Mouse (Mus musculus) midbrain, embryonic 11.5 days (tissue): Measurements from ENCODE around the gene Enpp7. TPM values are rescaled to one million over a fixed set of nuclear protein-coding genes. Genes with fewer than 3 reads are reported as not detected.

Source experiments
- ATAC-seq: fragments of 200-750 bp; cut with Nextera tagmentation; 2 replicates; pipeline ENCODE4 v1.8.0; 2017; ENCODE audit warnings: moderate TSS enrichment, moderate library complexity; ENCODE audit not compliant: low FRiP score
- DNase-seq: peaks from one replicate; pipeline ENCODE4 v3.0.0; 2015; ENCODE audit warnings: low spot score; ENCODE audit errors: missing footprints
- H3K27ac ChIP-seq: fragments of 300-500 bp; sonication (generic); 2 replicates; pipeline ENCODE4 v1.5.1; 2014; ENCODE audit warnings: low read depth, low read length
- H3K27me3 ChIP-seq: fragments of 300-500 bp; sonication (generic); 2 replicates; pipeline ENCODE4 v1.6.1; 2014; ENCODE audit warnings: mild to moderate bottlenecking, low read length, moderate library complexity, mixed read lengths; ENCODE audit not compliant: control insufficient read depth, insufficient read depth
- H3K36me3 ChIP-seq: fragments of 300-500 bp; sonication (generic); 2 replicates; pipeline ENCODE4 v1.6.1; 2014; ENCODE audit warnings: mild to moderate bottlenecking, low read length, moderate library complexity, mixed read lengths; ENCODE audit not compliant: control insufficient read depth, insufficient read depth
- H3K4me1 ChIP-seq: fragments of 300-500 bp; sonication (generic); 2 replicates; pipeline ENCODE4 v1.6.1; 2014; ENCODE audit warnings: low read length; ENCODE audit not compliant: control insufficient read depth, insufficient read depth
- H3K4me2 ChIP-seq: fragments of 300-500 bp; sonication (generic); 2 replicates; pipeline ENCODE4 v1.6.1; 2014; ENCODE audit warnings: mild to moderate bottlenecking, moderate library complexity
- H3K4me3 ChIP-seq: fragments of 300-500 bp; sonication (generic); 2 replicates; pipeline ENCODE4 v1.5.1; 2014; ENCODE audit warnings: low read depth, low read length
- H3K9ac ChIP-seq: fragments of 300-500 bp; sonication (generic); 2 replicates; pipeline ENCODE4 v1.6.1; 2014; ENCODE audit warnings: low read length
- H3K9me3 ChIP-seq: fragments of 300-500 bp; sonication (generic); 2 replicates; pipeline ENCODE4 v1.6.1; 2016; ENCODE audit warnings: low read length; ENCODE audit not compliant: control insufficient read depth
- WGBS: fragments of 180-500 bp; shearing (Covaris S2); extraction: QIAGEN DNeasy Blood & Tissue Kit; methylation state at CpG from one replicate; pipeline ENCODE4 v1.1.7; 2014; 5-methylcytosine and 5-hydroxymethylcytosine counted together
- polyA plus RNA-seq: library from polyadenylated mRNA; unstranded; fragments of >200 nt; fragmentation: Nextera tagmentation; extraction: Ambion mirVana; gene quantifications from 2 replicates; pipeline ENCODE4 v1.2.1, GENCODE M21; 2014

The Enpp7 gene
- not detected in 2 replicates for polyA plus RNA-seq

DNA sequence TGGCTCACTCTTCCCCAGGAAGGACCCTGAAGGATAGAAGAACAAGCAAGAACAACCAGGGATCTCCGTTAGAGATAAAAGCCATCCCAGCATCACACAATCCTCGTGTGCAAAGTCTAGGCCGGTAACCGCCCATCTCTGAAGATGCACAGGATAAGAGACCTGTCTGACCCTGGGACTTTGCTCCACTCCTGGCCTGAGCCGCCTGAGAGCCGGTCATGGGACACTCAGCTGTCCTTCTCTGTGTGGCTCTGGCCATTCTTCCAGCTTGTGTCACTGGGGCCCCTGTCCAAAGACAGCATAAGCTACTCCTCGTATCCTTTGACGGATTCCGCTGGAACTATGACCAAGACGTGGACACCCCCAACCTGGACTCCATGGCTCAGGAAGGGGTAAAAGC is at the start of gene Enpp7:
Gene Enpp7, plus strand, starts transcription at position 190 of the 400 bp plus-strand sequence.
- DNase-seq, result no peak
- WGBS, result 88% methylated on average over 10 of the region's 10 CpGs
- Histone ChIP-seq H3K4me2 (no peak within 1 kb of the TSS), H3K9me3 (no peaks in the 10 kb centered on the region), H3K4me1 (peaks cover 2% of the 10 kb centered on the region; the same call in 1 of the 2 replicates), H3K4me3 (no peak within 1 kb of the TSS), H3K36me3 (no peaks in the 10 kb centered on the region), H3K27ac (no peak within 1 kb of the TSS), H3K27me3 (no peaks in the 10 kb centered on the region), H3K9ac (no peak within 1 kb of the TSS)
- ATAC-seq, result no peak

- WGBS, result 89% methylated on average over 4 of the region's 4 CpGs
- H3K9ac ChIP-seq, result no peak overlapping the region
Observed at GRCm38 (mm10) chr11:118939731-118940130, 48.3 kb upstream of the Enpp7 start.

GRCm38 (mm10) chr11:118940539-118940938 is 47.4 kb upstream of the Enpp7 start:
- H3K4me3 ChIP-seq, result no peak overlapping the region
- no peaks in the 10 kb centered on the region for H3K9me3 ChIP-seq
- no peaks in the 10 kb centered on the region for H3K36me3 ChIP-seq
- no peak overlapping the region for H3K4me2 ChIP-seq
- 69% methylated on average over 11 of the region's 11 CpGs for WGBS
- no peaks in the 10 kb centered on the region for H3K27me3 ChIP-seq
- no peak overlapping the region for H3K27ac ChIP-seq
- ATAC-seq (no peak), DNase-seq (no peak)
- H3K9ac ChIP-seq, result no peak overlapping the region
- 0 out of 2 replicates have a peak, but pooled peaks cover 6% of the 10 kb centered on the region for H3K4me1 ChIP-seq

More at GRCm38 (mm10) chr11:118939731-118940130, 48.3 kb upstream of the Enpp7 start:
- Histone ChIP-seq H3K9me3 (no peaks in the 10 kb centered on the region), H3K27ac (no peak overlapping the region), H3K36me3 (no peaks in the 10 kb centered on the region), H3K4me3 (no peak overlapping the region), H3K27me3 (no peaks in the 10 kb centered on the region), H3K4me1 (0 out of 2 replicates have a peak, but pooled peaks cover 6% of the 10 kb centered on the region), H3K4me2 (no peak overlapping the region)
- ATAC-seq (no peak), DNase-seq (no peak)

GRCm38 (mm10) chr11:118941268-118941667 is 46.7 kb upstream of the Enpp7 start:
- no peaks in the 10 kb centered on the region for H3K36me3 ChIP-seq
- H3K4me1 ChIP-seq, result 0 out of 2 replicates have a peak, but pooled peaks cover 6% of the 10 kb centered on the region
- no peak overlapping the region for H3K4me2 ChIP-seq
- WGBS, result 41% methylated on average over 5 of the region's 5 CpGs
- no peak overlapping the region for H3K27ac ChIP-seq
- H3K4me3 ChIP-seq, result no peak overlapping the region
- no peaks in the 10 kb centered on the region for H3K9me3 ChIP-seq
- no peak overlapping the region for H3K9ac ChIP-seq
- DNase-seq, result no peak
- no peak for ATAC-seq
- H3K27me3 ChIP-seq, result no peaks in the 10 kb centered on the region

GRCm38 (mm10) chr11:118945868-118946267 is 42.1 kb upstream of the Enpp7 start:
- H3K4me2 ChIP-seq, result no peak overlapping the region
- ATAC-seq (no peak), DNase-seq (no peak)
- no peak overlapping the region for H3K9ac ChIP-seq
- 90% methylated on average over 8 of the region's 8 CpGs for WGBS
- no peaks in the 10 kb centered on the region for H3K4me1 ChIP-seq
- H3K27me3 ChIP-seq, result no peaks in the 10 kb centered on the region
- H3K4me3 ChIP-seq, result no peak overlapping the region
- no peaks in the 10 kb centered on the region for H3K9me3 ChIP-seq
- no peak overlapping the region for H3K27ac ChIP-seq
- no peaks in the 10 kb centered on the region for H3K36me3 ChIP-seq

- Histone ChIP-seq H3K4me1 (peaks cover 5% of the 10 kb centered on the region), H3K27ac (no peak overlapping the region), H3K4me2 (no peak overlapping the region), H3K4me3 (no peak overlapping the region), H3K36me3 (no peaks in the 10 kb centered on the region), H3K9ac (no peak overlapping the region), H3K9me3 (no peaks in the 10 kb centered on the region), H3K27me3 (no peaks in the 10 kb centered on the region)
- ATAC-seq (no peak), DNase-seq (no peak)
- 42% methylated on average over 6 of the region's 6 CpGs for WGBS
Observed at GRCm38 (mm10) chr11:118955016-118955415, 33.0 kb upstream of the Enpp7 start.

GRCm38 (mm10) chr11:118957070-118957471 is 30.9 kb upstream of the Enpp7 start:
- Histone ChIP-seq H3K27me3 (no peaks in the 10 kb centered on the region), H3K4me2 (no peak overlapping the region), H3K9ac (no peak overlapping the region), H3K36me3 (no peaks in the 10 kb centered on the region), H3K27ac (no peak overlapping the region), H3K4me1 (peaks cover 11% of the 10 kb centered on the region), H3K4me3 (no peak overlapping the region), H3K9me3 (no peaks in the 10 kb centered on the region)
- WGBS, result 66% methylated on average over 14 of the region's 14 CpGs
- no peak for DNase-seq
- no peak for ATAC-seq

GRCm38 (mm10) chr11:118960649-118961048 is 27.3 kb upstream of the Enpp7 start:
- 40% methylated on average over 3 of the region's 3 CpGs for WGBS
- no peaks in the 10 kb centered on the region for H3K9me3 ChIP-seq
- ATAC-seq, result peak; percentile 40; the same call in 1 of the 2 replicates
- no peak overlapping the region for H3K9ac ChIP-seq
- peaks cover 9% of the 10 kb centered on the region for H3K4me1 ChIP-seq
- no peak overlapping the region for H3K4me3 ChIP-seq
- H3K36me3 ChIP-seq, result no peaks in the 10 kb centered on the region
- H3K27ac ChIP-seq, result no peak overlapping the region
- H3K4me2 ChIP-seq, result no peak overlapping the region
- no peak for DNase-seq
- peaks cover 4% of the 10 kb centered on the region for H3K27me3 ChIP-seq

DNA sequence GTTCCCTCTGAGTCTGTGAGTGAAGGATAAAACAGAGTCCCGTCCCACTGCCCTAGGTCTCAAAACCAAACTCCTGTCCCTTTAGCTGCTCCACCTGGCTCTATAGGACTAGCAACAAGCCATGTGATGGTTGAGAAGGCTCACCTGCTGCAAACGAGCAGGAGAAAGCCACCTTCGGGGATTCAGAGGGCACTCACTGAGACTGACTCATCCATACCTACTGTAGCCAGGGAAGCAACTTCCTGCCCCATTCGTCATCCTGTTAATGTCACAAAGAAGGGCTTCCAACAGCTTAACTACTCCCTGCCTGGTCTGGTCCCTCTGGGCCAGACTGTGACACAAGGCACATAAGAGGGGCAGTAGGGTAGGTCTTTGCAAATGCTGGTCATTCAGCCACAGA is 25.5 kb upstream of the Enpp7 start:
- no peaks in the 10 kb centered on the region for H3K36me3 ChIP-seq
- H3K27me3 ChIP-seq, result peaks cover 4% of the 10 kb centered on the region
- no peak for DNase-seq
- no peak overlapping the region for H3K27ac ChIP-seq
- 83% methylated on average over 4 of the region's 4 CpGs for WGBS
- H3K4me3 ChIP-seq, result no peak overlapping the region
- H3K4me1 ChIP-seq, result peaks cover 9% of the 10 kb centered on the region
- ATAC-seq, result no peak
- H3K9ac ChIP-seq, result no peak overlapping the region
- H3K4me2 ChIP-seq, result no peak overlapping the region
- no peaks in the 10 kb centered on the region for H3K9me3 ChIP-seq
